9 mouse cellular contexts compared by ENCODE assay signal in the genomic region with DNA sequence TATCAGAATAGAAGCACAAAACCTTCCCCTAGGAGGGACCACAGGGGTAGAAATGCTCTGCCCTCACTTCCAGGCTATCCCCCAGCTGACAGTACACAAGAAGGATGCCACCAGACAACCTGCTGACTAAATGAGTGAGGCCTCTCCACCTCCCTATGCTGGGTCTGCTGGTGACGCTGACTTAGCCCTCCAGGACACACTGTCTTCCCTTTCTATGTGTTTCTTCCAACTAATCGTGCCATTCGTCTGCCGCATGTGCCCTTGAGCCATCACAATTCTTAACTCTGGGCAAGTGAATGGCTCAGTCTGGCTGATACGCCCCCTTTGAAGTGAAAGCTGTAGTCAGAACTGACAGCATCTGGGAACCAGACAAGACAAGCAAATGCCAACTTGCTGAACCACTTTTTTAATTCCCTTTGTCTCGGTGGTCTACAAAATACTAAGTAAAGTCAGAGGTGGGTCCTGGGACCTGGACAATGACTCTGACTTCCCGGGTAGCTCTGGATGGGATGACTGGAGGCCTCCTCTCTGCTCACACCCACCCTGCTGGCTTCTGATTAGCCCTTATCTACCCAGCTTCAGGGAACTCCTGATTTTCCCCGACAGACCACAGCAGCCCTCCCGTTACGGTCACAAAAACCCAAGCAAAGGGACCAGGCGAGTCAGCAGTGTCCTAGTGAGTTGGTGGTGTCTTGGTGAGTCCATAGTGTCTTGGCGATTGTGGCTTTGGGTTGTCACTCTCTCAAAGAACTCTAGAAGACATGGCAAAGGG. TPM values are rescaled to one million over a fixed set of nuclear protein-coding genes. Genes with fewer than 3 reads are reported as not detected.
DNase-seq lines count a peak whose midpoint lies in the region; ATAC-seq and TF ChIP-seq lines count a peak whose summit lies in the region.
"Had no signal": no experiment of that assay in that cellular context is flagged by ENCODE, and none has a peak within 500 bp of the region (broad histone marks: within the 10 kb centered on the region; RNA-seq: fewer than 3 reads in every experiment).

No protein-coding gene starts in this region.

- no peaks in the 10 kb centered on the region for H3K36me3 ChIP-seq in heart, embryonic 11.5 days (ENCODE audit: control insufficient read depth, insufficient read depth, low read length)
- H3K36me3 ChIP-seq in liver, adult 2 months (ENCODE audit: control insufficient read depth, insufficient read depth, low read length) = no peaks in the 10 kb centered on the region

- H3K9ac ChIP-seq in heart, embryonic 11.5 days (ENCODE audit: low read depth, low read length) = peak overlapping the region; percentile 61
- H3K9ac ChIP-seq in liver, adult 2 months (ENCODE audit: low read depth, low read length) = peak overlapping the region; percentile 31; the same call in 1 of the 2 replicates
- H3K9ac ChIP-seq: lung, embryonic 15.5 days had no signal

- H3K79me2 ChIP-seq in liver, adult 2 months (ENCODE audit: control insufficient read depth, insufficient read depth, low read length) = peaks cover 58% of the 10 kb centered on the region

- H3K4me2 ChIP-seq in heart, embryonic 11.5 days = peak overlapping the region; percentile 53
- H3K4me2 ChIP-seq: lung, embryonic 15.5 days had no signal

- peak overlapping the region; percentile 64 for H3K27ac ChIP-seq in heart, embryonic 11.5 days (ENCODE audit: low read depth, low read length)
- H3K27ac ChIP-seq in liver, adult 2 months (replicated peaks; ENCODE audit: insufficient read depth, low read depth, low read length) = no peak overlapping the region
- H3K27ac ChIP-seq: lung, embryonic 15.5 days had no signal

- WGBS in heart, embryonic 11.5 days (ENCODE audit: insufficient replicate concordance) = 32% methylated on average over 12 of the region's 12 CpGs
- WGBS in liver, adult 2 months = 84% methylated on average over 12 of the region's 12 CpGs

- peak; percentile 85 for ATAC-seq in heart, embryonic 11.5 days (replicated peaks; ENCODE audit: insufficient number of reproducible peaks, low FRiP score, low TSS enrichment)

- no peak for DNase-seq in heart, postnatal 4 days
- DNase-seq in 416B (ENCODE audit: low read depth) (peak; percentile 29), MEL-GATA-1-ER (ENCODE audit: extremely low read depth, low read depth) (peak; percentile 41)
- DNase-seq in liver, adult 2 months (ENCODE audit: extremely low read depth, low read depth, low spot score) = no peak
- DNase-seq in layer of hippocampus, adult 18-20 months (ENCODE audit: low spot score in 2 of 2) = no peak
- no peak for DNase-seq in thymus, postnatal 25 days
- DNase-seq: kidney, adult 9 months had no signal

- TF ChIP-seq CTCF in liver, adult 2 months (IDR thresholded peaks at IDR 0.05; ENCODE audit: low read depth, low read length) = no peak

- peak overlapping the region; percentile 16; the same call in 1 of the 2 replicates for H3K4me3 ChIP-seq in heart, embryonic 11.5 days (ENCODE audit: low read depth, low read length)
- no peak overlapping the region for H3K4me3 ChIP-seq in liver, adult 2 months (ENCODE audit: insufficient read depth, low read depth, low read length)
- H3K4me3 ChIP-seq: lung, embryonic 15.5 days had no signal

- H3K4me1 ChIP-seq in heart, embryonic 11.5 days (ENCODE audit: control insufficient read depth, insufficient read depth, low read length) = peaks cover 36% of the 10 kb centered on the region
- H3K4me1 ChIP-seq in liver, adult 2 months (ENCODE audit: control insufficient read depth, insufficient read depth, low read length) = peaks cover 21% of the 10 kb centered on the region

- H3K27me3 ChIP-seq in heart, embryonic 11.5 days (ENCODE audit: control insufficient read depth, insufficient read depth, low read length) = no peaks in the 10 kb centered on the region
- H3K27me3 ChIP-seq in liver, adult 2 months (ENCODE audit: control insufficient read depth, insufficient read depth, low read length) = no peaks in the 10 kb centered on the region
- H3K27me3 ChIP-seq: lung, embryonic 15.5 days had no signal

- no peak for TF ChIP-seq POLR2A in liver, adult 2 months (IDR thresholded peaks at IDR 0.05; ENCODE audit: extremely low read depth, insufficient read depth, low read length)

- no peaks in the 10 kb centered on the region for H3K9me3 ChIP-seq in heart, embryonic 11.5 days (replicated peaks; ENCODE audit: control insufficient read depth, low read length)
- H3K9me3 ChIP-seq: lung, embryonic 15.5 days had no signal

RNA-seq across cellular contexts. Expression of gene B4galt5, which starts 5.4 kb away (rescaled TPM):
- 16.1 and 24.5 TPM in 2 replicates for polyA plus RNA-seq in heart, embryonic 11.5 days (2014; fragmentation: Nextera tagmentation; extraction: Ambion mirVana)
- 10 to 100 TPM; 30.3 to 33.9 TPM for total RNA-seq in heart, postnatal 4 days (2021)
- total RNA-seq in liver, adult 2 months (2014; rRNA removed) = 8.1 and 17.7 TPM in 2 replicates
- 14.9 and 15.7 TPM in 2 replicates for polyA plus RNA-seq in liver, adult 2 months (2012; rRNA removed)
- 10 to 100 TPM; 43.7 to 44.5 TPM for total RNA-seq in layer of hippocampus, adult 18-20 months (2021)

Comparison
In these comparisons a context has a peak if more than half of its experiments do, and no peak if none do; other contexts are left out.
1. DNase-seq: peak in 416B (single experiment) and MEL-GATA-1-ER (single experiment); none in heart, postnatal 4 days (single experiment), liver, adult 2 months (single experiment), layer of hippocampus, adult 18-20 months (0 of 2) and thymus, postnatal 25 days (single experiment).